Mouse (Mus musculus): ENCODE measurements around the gene Etv5. TPM values are rescaled to one million over a fixed set of nuclear protein-coding genes. Genes with fewer than 3 reads are reported as not detected.

Etv5 gene
- total and polyA plus RNA-seq, 2 experiments from 2014 or later = 34.1 to 57.6 TPM

DNA sequence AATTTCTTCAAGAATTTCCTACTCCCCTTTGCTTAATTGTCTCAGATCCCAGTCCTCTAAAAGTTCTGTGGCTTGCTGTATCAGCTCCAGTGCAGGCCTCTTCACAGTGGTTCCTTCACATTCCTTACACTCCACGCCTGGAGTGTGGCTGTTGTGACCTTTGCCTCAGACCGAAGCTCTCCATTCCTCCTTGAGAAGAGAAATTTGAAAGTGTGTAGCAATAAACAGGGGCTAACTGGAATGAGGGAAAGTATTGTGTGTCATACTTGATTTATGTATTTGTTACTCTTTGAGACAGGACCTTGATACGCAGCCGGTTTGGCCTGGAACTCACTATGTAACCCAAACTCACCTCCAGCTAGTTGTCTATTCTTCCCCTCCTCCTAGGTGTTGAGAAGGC, 1.8 kb upstream of the Etv5 start:
- Histone ChIP-seq H3K9ac (replicated peaks; ENCODE audit: low read length) (no peak overlapping the region), H3K4me3 (ENCODE audit: low read length) (no peak overlapping the region), H3K4me2 (ENCODE audit: low read depth, low read length) (no peak overlapping the region), H3K9me3 (ENCODE audit: low read length) (no peaks in the 10 kb centered on the region), H3K27me3 (ENCODE audit: insufficient read depth, low read length) (no peaks in the 10 kb centered on the region), H3K36me3 (ENCODE audit: insufficient read depth, low read length) (no peaks in the 10 kb centered on the region), H3K27ac (no peak overlapping the region), H3K4me1 (ENCODE audit: insufficient read depth, low read length) (0 out of 2 replicates have a peak, but pooled peaks cover 9% of the 10 kb centered on the region)
- no peak for TF ChIP-seq CTCF (IDR thresholded peaks at IDR 0.05; ENCODE audit: low read depth)
- WGBS = 89% methylated on average over 4 of the region's 4 CpGs
- DNase-seq (ENCODE audit: low spot score) (no peak), ATAC-seq (no peak)

DNA sequence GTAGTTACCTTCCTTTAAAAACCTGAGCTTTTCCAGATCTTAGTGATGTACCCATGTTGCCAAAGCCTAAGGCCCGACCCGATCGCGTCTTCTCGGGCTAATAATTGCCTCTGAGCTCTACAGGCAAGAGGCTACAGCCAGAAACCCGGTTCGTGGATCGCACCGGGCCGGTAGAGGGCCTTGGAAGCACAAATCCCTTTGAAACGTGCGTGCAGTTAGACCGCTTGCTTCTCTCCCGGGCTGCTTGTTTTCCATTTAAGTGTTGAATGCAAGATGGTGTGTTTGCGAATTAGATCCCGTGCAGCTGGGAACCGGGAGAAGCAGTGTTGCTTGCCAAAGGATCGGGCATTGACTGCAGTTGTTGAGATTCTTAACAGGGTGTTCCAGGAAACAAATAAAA, 750 bp upstream of the Etv5 start:
- Histone ChIP-seq H3K4me3 (ENCODE audit: low read length) (peak overlapping the region; percentile 88), H3K4me2 (ENCODE audit: low read depth, low read length) (peak overlapping the region; percentile 97), H3K9ac (replicated peaks; ENCODE audit: low read length) (peak overlapping the region; percentile 51), H3K27me3 (ENCODE audit: insufficient read depth, low read length) (no peaks in the 10 kb centered on the region), H3K27ac (peak overlapping the region; percentile 85), H3K4me1 (ENCODE audit: insufficient read depth, low read length) (0 out of 2 replicates have a peak, but pooled peaks cover 9% of the 10 kb centered on the region), H3K36me3 (ENCODE audit: insufficient read depth, low read length) (no peaks in the 10 kb centered on the region), H3K9me3 (ENCODE audit: low read length) (no peaks in the 10 kb centered on the region)
- TF ChIP-seq CTCF (IDR thresholded peaks at IDR 0.05; ENCODE audit: low read depth) = peak; percentile 49
- no peak for ATAC-seq
- peak; percentile 76 for DNase-seq (ENCODE audit: low spot score)
- 2% methylated on average over 18 of the region's 18 CpGs for WGBS

DNA sequence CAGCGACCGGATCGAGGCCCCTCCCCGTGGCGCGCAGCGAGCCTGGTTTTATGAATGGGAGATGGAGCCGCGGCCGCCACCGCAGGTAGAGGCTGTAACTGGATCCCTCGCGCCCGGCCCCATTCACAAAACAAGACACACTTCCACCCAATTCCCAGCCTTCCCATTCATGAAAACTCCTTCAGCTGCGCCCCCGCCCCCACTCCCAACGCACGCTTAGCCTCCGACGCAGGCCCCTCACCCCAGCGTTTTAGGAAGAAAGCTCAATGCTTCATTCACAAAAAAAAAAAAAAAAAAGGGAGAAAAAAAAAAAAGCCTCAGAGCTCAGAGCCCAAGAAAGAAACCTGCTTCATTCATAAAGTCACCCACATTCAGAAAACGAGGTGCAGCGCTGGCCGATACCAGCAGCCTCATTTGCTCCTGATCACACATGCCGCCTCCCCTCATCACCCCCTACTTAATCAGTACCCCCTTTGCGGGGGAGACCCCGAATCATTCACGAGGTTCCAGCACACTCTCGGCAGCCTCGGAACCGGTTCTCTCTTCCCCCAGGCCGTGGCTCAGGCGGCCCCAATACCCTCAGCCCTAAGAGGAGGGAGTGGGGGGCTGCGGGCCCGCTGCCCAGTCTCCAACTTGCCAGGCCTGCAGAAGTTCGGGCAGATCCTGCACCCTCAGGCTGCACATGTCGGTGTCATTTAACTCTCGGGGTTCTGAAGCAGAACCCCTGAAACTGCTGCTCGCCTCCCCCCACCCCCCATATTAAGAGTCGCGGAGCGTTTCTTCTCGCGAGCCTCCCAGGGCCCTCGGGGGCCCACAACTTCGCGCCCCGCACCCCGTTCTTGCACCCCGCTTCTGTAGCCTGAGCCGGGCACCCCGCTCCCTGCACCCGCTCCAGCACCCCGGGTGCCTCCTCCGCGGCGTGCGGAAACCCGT, 812 bp downstream of the Etv5 start:
- Histone ChIP-seq H3K9me3 (ENCODE audit: low read length) (no peaks in the 10 kb centered on the region), H3K27me3 (ENCODE audit: insufficient read depth, low read length) (no peaks in the 10 kb centered on the region), H3K4me2 (ENCODE audit: low read depth, low read length) (peak overlapping the region; percentile 97), H3K9ac (replicated peaks; ENCODE audit: low read length) (peak overlapping the region; percentile 78), H3K36me3 (ENCODE audit: insufficient read depth, low read length) (no peaks in the 10 kb centered on the region), H3K27ac (peak overlapping the region; percentile 85), H3K4me3 (ENCODE audit: low read length) (peak overlapping the region; percentile 88), H3K4me1 (ENCODE audit: insufficient read depth, low read length) (peaks cover 17% of the 10 kb centered on the region)
- ATAC-seq (peak; percentile 30), DNase-seq (ENCODE audit: low spot score) (peak; percentile 86)
- under 1% methylated on average over 58 of the region's 59 CpGs for WGBS
- TF ChIP-seq CTCF (IDR thresholded peaks at IDR 0.05; ENCODE audit: low read depth) = no peak

DNA sequence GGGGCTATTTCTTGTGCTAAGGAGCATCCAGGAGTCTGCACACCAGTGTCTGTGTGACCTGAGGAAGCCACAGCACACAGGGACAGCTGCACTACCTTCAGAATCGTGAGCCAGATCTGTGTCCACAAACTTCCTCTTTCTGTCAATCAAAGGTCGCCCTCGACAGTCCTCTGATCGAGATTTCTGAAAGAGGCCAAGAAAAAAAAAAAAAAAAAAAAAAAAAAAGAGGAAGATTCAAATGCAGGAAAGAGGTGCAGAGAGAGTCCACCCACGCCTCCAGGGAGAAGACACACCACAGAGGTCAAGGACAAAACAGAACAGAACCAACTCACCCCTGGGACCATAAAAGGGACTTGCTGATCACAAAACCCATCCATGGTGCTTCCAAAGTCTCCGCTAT, 3.4 kb downstream of the Etv5 start:
- TF ChIP-seq CTCF (IDR thresholded peaks at IDR 0.05; ENCODE audit: low read depth) = no peak
- peaks cover 15% of the 10 kb centered on the region for H3K4me1 ChIP-seq (ENCODE audit: insufficient read depth, low read length)
- H3K9ac ChIP-seq (replicated peaks; ENCODE audit: low read length) = no peak overlapping the region
- H3K36me3 ChIP-seq (ENCODE audit: insufficient read depth, low read length) = no peaks in the 10 kb centered on the region
- 35% methylated on average over 6 of the region's 6 CpGs for WGBS
- DNase-seq (ENCODE audit: low spot score) = no peak
- H3K27ac ChIP-seq = no peak overlapping the region
- H3K4me3 ChIP-seq (ENCODE audit: low read length) = no peak overlapping the region
- no peaks in the 10 kb centered on the region for H3K9me3 ChIP-seq (ENCODE audit: low read length)
- peak overlapping the region; percentile 97 for H3K4me2 ChIP-seq (ENCODE audit: low read depth, low read length)
- H3K27me3 ChIP-seq (ENCODE audit: insufficient read depth, low read length) = no peaks in the 10 kb centered on the region
- no peak for ATAC-seq

DNA sequence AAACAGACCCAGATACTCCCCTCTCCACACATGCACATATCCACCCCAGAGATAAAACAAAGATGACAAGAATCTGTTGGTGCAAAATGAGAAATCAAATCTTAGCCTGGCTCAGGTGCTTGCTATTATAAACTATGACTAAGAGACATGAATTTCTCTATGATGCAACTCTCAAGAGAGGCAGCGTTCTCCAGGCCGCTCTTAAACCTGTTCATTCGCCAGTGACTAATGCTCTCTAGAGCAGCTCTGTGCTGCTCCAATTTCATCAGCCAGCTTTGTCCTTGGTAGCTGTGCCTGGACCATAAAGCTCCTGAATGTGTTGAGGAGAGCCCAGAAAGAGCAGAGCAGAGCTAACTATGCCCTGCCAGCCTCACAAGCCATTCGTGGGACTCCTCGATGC, 5.0 kb downstream of the Etv5 start:
- WGBS = 38% methylated on average over 5 of the region's 5 CpGs
- peak overlapping the region; percentile 45 for H3K4me2 ChIP-seq (ENCODE audit: low read depth, low read length)
- ATAC-seq (no peak), DNase-seq (ENCODE audit: low spot score) (peak; percentile 37)
- peak overlapping the region; percentile 24; the same call in 1 of the 2 replicates for H3K4me3 ChIP-seq (ENCODE audit: low read length)
- no peak overlapping the region for H3K9ac ChIP-seq (replicated peaks; ENCODE audit: low read length)
- peak overlapping the region; percentile 66; the same call in 1 of the 2 replicates for H3K27ac ChIP-seq
- TF ChIP-seq CTCF (IDR thresholded peaks at IDR 0.05; ENCODE audit: low read depth) = no peak
- peaks cover 17% of the 10 kb centered on the region for H3K4me1 ChIP-seq (ENCODE audit: insufficient read depth, low read length)
- no peaks in the 10 kb centered on the region for H3K9me3 ChIP-seq (ENCODE audit: low read length)
- H3K36me3 ChIP-seq (ENCODE audit: insufficient read depth, low read length) = no peaks in the 10 kb centered on the region
- H3K27me3 ChIP-seq (ENCODE audit: insufficient read depth, low read length) = no peaks in the 10 kb centered on the region

DNA sequence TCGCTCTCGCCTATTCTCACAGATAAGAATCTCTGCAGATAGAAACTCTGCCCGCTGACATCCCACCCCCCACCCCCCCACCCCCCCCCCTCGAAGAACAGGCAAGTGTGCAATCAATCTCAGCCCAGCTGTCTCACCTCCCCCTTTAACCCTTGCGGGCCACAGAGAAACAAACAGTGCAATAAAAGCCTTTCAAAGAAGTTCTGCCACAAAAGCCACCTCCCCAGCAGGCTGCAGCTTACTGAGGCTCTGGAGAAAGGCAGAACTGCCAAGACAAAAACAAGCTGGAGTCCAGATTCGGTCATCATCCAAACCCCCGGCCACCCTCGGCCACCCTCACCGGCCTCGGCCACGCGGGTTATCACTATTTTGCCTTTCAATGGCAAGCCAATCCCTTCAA, 5.6 kb downstream of the Etv5 start:
- Histone ChIP-seq H3K9me3 (ENCODE audit: low read length) (no peaks in the 10 kb centered on the region), H3K36me3 (ENCODE audit: insufficient read depth, low read length) (no peaks in the 10 kb centered on the region), H3K4me1 (ENCODE audit: insufficient read depth, low read length) (peaks cover 23% of the 10 kb centered on the region), H3K4me2 (ENCODE audit: low read depth, low read length) (peak overlapping the region; percentile 45), H3K27me3 (ENCODE audit: insufficient read depth, low read length) (no peaks in the 10 kb centered on the region), H3K9ac (replicated peaks; ENCODE audit: low read length) (no peak overlapping the region), H3K27ac (peak overlapping the region; percentile 66; the same call in 1 of the 2 replicates), H3K4me3 (ENCODE audit: low read length) (peak overlapping the region; percentile 24)
- no peak for TF ChIP-seq CTCF (IDR thresholded peaks at IDR 0.05; ENCODE audit: low read depth)
- WGBS = 9% methylated on average over 12 of the region's 12 CpGs
- ATAC-seq (no peak), DNase-seq (ENCODE audit: low spot score) (no peak)

DNA sequence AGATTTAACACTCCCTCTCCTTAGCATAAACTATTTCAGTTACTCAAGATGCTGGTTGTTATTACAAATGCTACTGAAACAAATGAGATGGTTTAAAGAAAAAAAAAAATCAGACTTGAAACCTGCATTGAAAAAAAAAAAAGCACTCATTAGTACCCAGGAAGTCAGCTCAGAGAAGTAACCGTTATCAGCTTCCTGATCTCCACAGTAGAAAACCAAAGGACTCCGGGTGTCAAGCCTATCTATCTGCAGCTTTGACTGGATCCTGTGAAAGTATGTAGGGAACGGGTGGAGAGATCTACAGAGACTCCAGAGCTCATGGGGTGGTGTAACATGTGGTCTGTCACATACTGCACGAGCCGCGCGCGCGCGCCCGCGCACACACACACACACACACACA, 7.7 kb downstream of the Etv5 start:
- H3K27me3 ChIP-seq (ENCODE audit: insufficient read depth, low read length) = no peaks in the 10 kb centered on the region
- no peak for ATAC-seq

More for the DNA sequence above, 7.7 kb downstream of the Etv5 start:
- no peak for DNase-seq (ENCODE audit: low spot score)
- Histone ChIP-seq H3K9me3 (ENCODE audit: low read length) (no peaks in the 10 kb centered on the region), H3K4me2 (ENCODE audit: low read depth, low read length) (no peak overlapping the region), H3K4me1 (ENCODE audit: insufficient read depth, low read length) (peaks cover 33% of the 10 kb centered on the region), H3K4me3 (ENCODE audit: low read length) (no peak overlapping the region), H3K27ac (no peak overlapping the region), H3K36me3 (ENCODE audit: insufficient read depth, low read length) (no peaks in the 10 kb centered on the region), H3K9ac (replicated peaks; ENCODE audit: low read length) (no peak overlapping the region)
- no peak for TF ChIP-seq CTCF (IDR thresholded peaks at IDR 0.05; ENCODE audit: low read depth)
- 88% methylated on average over 12 of the region's 12 CpGs for WGBS
